Mouse (Mus musculus) T-helper 1 cell (primary cell): ENCODE data around the gene Mettl26.

Experiments
- in situ Hi-C: fragments of 300-600 bp; cut with MboI, MseI; formaldehyde crosslinking; loops from one replicate; pipeline ENCODE4 v1.15.1; 2025; ENCODE audit warnings: high pct_unique_total_duplicates

The Mettl26 gene

GRCm38 (mm10) chr17:25882306-25882705, 7.4 kb downstream of the Mettl26 start:
- in situ Hi-C loops, result no loop called here

- in situ Hi-C loops, result no loop called here
Measured at GRCm38 (mm10) chr17:25883268-25883667, 8.4 kb downstream of the Mettl26 start.

- in situ Hi-C loops, result no loop called here
Measured at GRCm38 (mm10) chr17:25883824-25884223, 8.9 kb downstream of the Mettl26 start.

GRCm38 (mm10) chr17:25885636-25886035, 10.8 kb downstream of the Mettl26 start:
- in situ Hi-C loops, result no loop called here

- in situ Hi-C loops, result no loop called here
Measured at GRCm38 (mm10) chr17:25886806-25887205, 11.9 kb downstream of the Mettl26 start.

- in situ Hi-C loops, result no loop called here
Measured at GRCm38 (mm10) chr17:25887467-25887866, 12.6 kb downstream of the Mettl26 start.

GRCm38 (mm10) chr17:25888837-25889236, 14.0 kb downstream of the Mettl26 start:
- in situ Hi-C loops, result no loop called here

- in situ Hi-C loops, result no loop called here
Measured at GRCm38 (mm10) chr17:25893975-25894617, 19.2 kb downstream of the Mettl26 start.

GRCm38 (mm10) chr17:25895415-25895814, 20.5 kb downstream of the Mettl26 start:
- in situ Hi-C loops, result no loop called here

GRCm38 (mm10) chr17:25895891-25896290, 21.0 kb downstream of the Mettl26 start:
- in situ Hi-C loops, result no loop called here

GRCm38 (mm10) chr17:25900193-25900592, 25.3 kb downstream of the Mettl26 start:
- in situ Hi-C loops, result no loop called here

- in situ Hi-C loops, result no loop called here
Measured at GRCm38 (mm10) chr17:25903061-25903460, 28.2 kb downstream of the Mettl26 start.

GRCm38 (mm10) chr17:25907640-25908039, 32.8 kb downstream of the Mettl26 start:
- in situ Hi-C loops, result no loop called here

GRCm38 (mm10) chr17:25911816-25912215, 36.9 kb downstream of the Mettl26 start:
- in situ Hi-C loops, result no loop called here

- in situ Hi-C loops, result no loop called here
Measured at GRCm38 (mm10) chr17:25913186-25913876, 38.5 kb downstream of the Mettl26 start.

- in situ Hi-C loops, result no loop called here
Measured at GRCm38 (mm10) chr17:25913877-25914275, 39.0 kb downstream of the Mettl26 start.

GRCm38 (mm10) chr17:25914295-25914694, 39.4 kb downstream of the Mettl26 start:
- in situ Hi-C loops, result no loop called here

- in situ Hi-C loops, result no loop called here
Measured at GRCm38 (mm10) chr17:25916931-25917647, 42.2 kb downstream of the Mettl26 start.

GRCm38 (mm10) chr17:25918037-25918750, 43.3 kb downstream of the Mettl26 start:
- in situ Hi-C loops, result no loop called here

GRCm38 (mm10) chr17:25919144-25919785, 44.4 kb downstream of the Mettl26 start, which contains the start of gene Rab40c:
Gene Rab40c (minus strand): TSS chr17:25919727.
- in situ Hi-C loops, result no loop called here
